ENCODE assay signal across 8 mouse cellular contexts in the genomic region with DNA sequence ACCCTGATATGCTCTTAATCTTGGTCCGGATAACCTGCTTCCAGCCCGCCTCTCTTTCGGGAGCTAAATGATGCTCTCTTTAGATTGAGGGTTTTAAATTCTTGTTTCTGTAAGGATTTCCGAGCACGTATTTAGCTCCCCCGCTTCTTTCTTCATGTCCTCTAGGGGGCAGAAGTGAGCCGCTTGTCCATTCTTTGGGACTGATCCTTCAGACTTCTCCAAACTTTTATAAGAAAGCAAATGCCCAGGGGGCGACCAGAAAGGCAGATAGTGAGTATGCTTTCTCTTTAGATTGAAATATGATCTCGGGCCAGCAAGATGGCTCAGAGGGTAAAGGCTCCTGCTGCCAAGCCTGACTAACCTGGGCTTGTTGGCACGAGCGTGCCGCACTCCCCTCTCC. TPM values are rescaled to one million over a fixed set of nuclear protein-coding genes. Genes with fewer than 3 reads are reported as not detected.
A peak's percentile ranks its signal among the peaks of the same experiment; 100 is the strongest.
DNase-seq lines count a peak whose midpoint lies in the region; ATAC-seq and TF ChIP-seq lines count a peak whose summit lies in the region.

No protein-coding gene starts in this region.

- no peak overlapping the region for H3ac ChIP-seq in myocyte (ENCODE audit: control insufficient read depth, insufficient read length)

- TF ChIP-seq CTCF in heart, postnatal 0 days (IDR thresholded peaks at IDR 0.05; ENCODE audit: low read depth) = peak; percentile 73

- H3K4me1 ChIP-seq in heart, postnatal 0 days (ENCODE audit: control insufficient read depth, insufficient read depth) = no peaks in the 10 kb centered on the region

- peak; percentile 12 to 20 for DNase-seq in monocyte, adult 2 months (ENCODE audit: low read depth in 1 of 2, low spot score in 2 of 2)
- peak; percentile 45 to 57 for DNase-seq in adrenal gland, adult 18-20 months (ENCODE audit: low spot score in 2 of 2)
- DNase-seq in embryo, embryonic 9.5 days (ENCODE audit: extremely low spot score) = peak; percentile 67
- peak; percentile 50 for DNase-seq in heart, postnatal 0 days (ENCODE audit: low spot score)
- peak; percentile 24 to 37 for DNase-seq in layer of hippocampus, postnatal 36 days
- peak; percentile 60 for DNase-seq in urinary bladder, postnatal 25 days (ENCODE audit: low spot score)

- H3K9ac ChIP-seq in heart, postnatal 0 days (replicated peaks; ENCODE audit: low read depth, low read length) = no peak overlapping the region

- no peak overlapping the region for H3K4me2 ChIP-seq in heart, postnatal 0 days (ENCODE audit: low read depth, low read length)
- peak overlapping the region; percentile 7 for H3K4me2 ChIP-seq in myocyte (ENCODE audit: low read depth)

- no peaks in the 10 kb centered on the region; the same call in 1 of the 2 replicates for H3K27me3 ChIP-seq in heart, postnatal 0 days (ENCODE audit: control insufficient read depth, insufficient read depth, low read length)
- no peaks in the 10 kb centered on the region for H3K27me3 ChIP-seq in myocyte (ENCODE audit: control insufficient read depth, insufficient read depth, insufficient read length)

- 0 out of 2 replicates have a peak, but pooled peaks cover under 1% of the 10 kb centered on the region for H3K9me3 ChIP-seq in heart, postnatal 0 days (replicated peaks; ENCODE audit: control insufficient read depth, low read length)

- no peak for TF ChIP-seq EP300 in heart, postnatal 0 days (IDR thresholded peaks at IDR 0.05; ENCODE audit: low read depth)

- no peaks in the 10 kb centered on the region for H3K36me3 ChIP-seq in heart, postnatal 0 days (replicated peaks; ENCODE audit: control insufficient read depth, insufficient read depth, low read length)
- no peaks in the 10 kb centered on the region for H3K36me3 ChIP-seq in myocyte (ENCODE audit: control insufficient read depth, insufficient read depth)

- H3K4me3 ChIP-seq in heart, postnatal 0 days (ENCODE audit: low read depth, low read length) = no peak overlapping the region
- no peak overlapping the region for H3K4me3 ChIP-seq in myocyte

- TF ChIP-seq POLR2A in myocyte (IDR thresholded peaks at IDR 0.05; ENCODE audit: insufficient read length, low read depth) = no peak

- ATAC-seq in monocyte, adult 5-6 weeks (replicated peaks; ENCODE audit: insufficient number of reproducible peaks, low FRiP score, low TSS enrichment, poor library complexity, severe bottlenecking) = no peak
- no peak for ATAC-seq in heart, postnatal 0 days (ENCODE audit: insufficient read depth, low read depth)

- WGBS in heart, postnatal 0 days = 26% methylated on average over 12 of the region's 12 CpGs

- H3K79me2 ChIP-seq in myocyte (ENCODE audit: control insufficient read depth, insufficient read depth) = no peaks in the 10 kb centered on the region

- no peak overlapping the region for H3K27ac ChIP-seq in heart, postnatal 0 days (ENCODE audit: low read depth)

TF ChIP-seq in myocyte, 11 proteins besides CTCF, POLR2A, EP300 and RAD21:
- TF ChIP-seq MYOD1 (IDR thresholded peaks at IDR 0.05; ENCODE audit: control insufficient read depth in 1 of 3, insufficient read length in 2 of 3, low read depth in 2 of 3) (no peak), MAX (IDR thresholded peaks at IDR 0.05; ENCODE audit: low read depth) (no peak), CEBPB (IDR thresholded peaks at IDR 0.05; ENCODE audit: insufficient read depth, poor library complexity, severe bottlenecking) (no peak), TCF3 (IDR thresholded peaks at IDR 0.05; ENCODE audit: insufficient read length, low read depth) (no peak), USF1 (IDR thresholded peaks at IDR 0.05; ENCODE audit: low read depth) (no peak), TCF12 (IDR thresholded peaks at IDR 0.05; ENCODE audit: insufficient read depth, poor library complexity, severe bottlenecking) (no peak), E2F4 (IDR thresholded peaks at IDR 0.05; ENCODE audit: insufficient read depth) (no peak), SRF (IDR thresholded peaks at IDR 0.05; ENCODE audit: control insufficient read depth, insufficient read length, low read depth) (no peak)

RNA-seq across cellular contexts. Expression of gene Plekhg3, which starts 34.4 kb away (rescaled TPM):
- 54.4 to 58.3 TPM (median 55.2 TPM) in 3 replicates for total RNA-seq in monocyte, adult 5-6 weeks (2017)
- total RNA-seq in adrenal gland, adult 18-20 months (2021) = 10 to 100 TPM in 1 of 2 experiments, 1 to 10 TPM in 1; 8.6 to 11.9 TPM
- total RNA-seq in heart, postnatal 0 days (2014; rRNA removed; ENCODE audit: low replicate concordance) = 17.7 and 21.7 TPM in 2 replicates
- polyA plus RNA-seq in heart, postnatal 0 days (2015; fragmentation: Nextera tagmentation; extraction: Ambion mirVana) = 3.7 TPM in 2 replicates
- 10 to 100 TPM; 22.9 to 23.2 TPM for total RNA-seq in layer of hippocampus, postnatal 36 days (2021)
- polyA plus RNA-seq in myocyte (2012; fragmentation: generic; extraction: Trizol) = 11.2 TPM

Comparison
In these comparisons a context has a peak if more than half of its experiments do, and no peak if none do; other contexts are left out.
1. DNase-seq: peak in every context shown above with its lines; median percentile 67 in embryo, embryonic 9.5 days; 60 in urinary bladder, postnatal 25 days; 51 in adrenal gland, adult 18-20 months; 50 in heart, postnatal 0 days; 30 in layer of hippocampus, postnatal 36 days; 16 in monocyte, adult 2 months.